Mouse (Mus musculus) spleen, postnatal 10 days (tissue): ENCODE results near the gene Srrm4.

ENCODE experiments used
- DNase-seq, 2 experiments: peaks; one replicate each; pipeline ENCODE4 v3.0.0; 2021 to 2022; ENCODE audit warnings: low spot score in 2 of 2

Srrm4 gene

DNA sequence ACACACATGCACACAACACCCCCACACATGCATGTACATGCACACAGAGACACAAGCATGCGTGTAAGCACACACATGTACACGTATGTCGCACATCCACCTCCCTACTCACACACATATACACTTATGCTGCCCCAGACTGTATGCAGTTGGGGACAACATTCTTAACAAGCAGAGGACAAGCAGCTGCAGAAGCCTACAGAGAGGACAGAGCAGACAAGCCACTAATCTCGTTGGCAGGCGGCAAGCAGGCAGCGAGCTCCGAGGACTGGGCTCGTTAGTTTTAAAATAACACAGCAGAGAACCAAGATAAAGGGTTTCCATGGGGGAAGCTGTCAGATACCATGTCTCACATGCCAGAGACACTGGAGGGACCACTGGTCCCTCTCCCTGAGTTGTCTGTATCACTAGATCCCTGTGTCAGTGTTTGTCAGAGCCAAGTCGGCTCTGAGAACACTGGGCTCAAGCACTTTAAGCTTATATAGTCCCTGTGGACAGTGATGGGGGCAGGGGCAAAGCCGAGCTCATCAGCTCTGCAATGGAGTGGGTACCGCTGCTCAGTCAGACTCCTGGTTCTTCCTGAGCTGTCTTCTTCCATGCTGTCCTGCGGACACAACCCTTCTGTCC lies 99.7 kb downstream of the Srrm4 start:
- DNase-seq, result no peak

DNA sequence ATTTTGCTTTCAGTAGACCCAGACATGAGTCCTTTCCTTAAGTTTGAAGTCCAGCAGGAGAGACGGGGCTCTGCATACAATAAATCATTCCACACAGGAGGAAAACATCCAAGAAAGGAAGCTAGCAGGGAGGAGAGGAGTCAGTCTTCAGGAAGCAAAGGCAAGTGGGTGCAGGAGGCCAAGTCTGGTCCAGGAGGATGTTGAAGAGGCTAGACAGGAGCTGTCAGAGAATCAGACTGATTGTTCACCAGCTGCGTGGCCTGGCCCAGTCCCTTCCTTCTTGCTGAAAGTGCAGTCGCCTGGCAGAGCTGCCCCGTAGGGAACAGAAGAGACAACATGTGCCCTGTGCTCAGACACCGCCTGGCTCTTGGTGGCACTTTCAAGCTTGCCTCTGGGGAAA lies 100.8 kb downstream of the Srrm4 start:
- no peak for DNase-seq

DNA sequence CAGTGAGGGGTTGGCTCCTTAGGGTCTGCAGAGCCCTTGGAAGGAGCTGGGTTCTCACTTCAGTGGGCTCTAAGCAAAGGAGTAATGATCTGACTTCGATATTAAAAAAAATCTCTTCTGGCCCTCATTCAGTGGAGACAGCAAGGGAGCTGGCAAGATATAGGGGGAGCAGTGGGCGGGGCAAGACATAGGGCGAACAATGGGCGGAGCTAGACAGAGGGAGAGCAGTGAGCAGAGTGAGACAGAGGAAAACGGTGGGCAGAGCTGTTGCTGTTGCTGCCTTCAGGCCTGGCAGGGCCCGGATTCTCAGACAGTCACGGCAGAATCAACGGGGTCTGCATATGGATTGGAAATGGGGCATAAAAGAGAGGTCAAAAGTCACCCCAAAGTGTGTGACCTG lies 102.0 kb downstream of the Srrm4 start:
- DNase-seq, result no peak

DNA sequence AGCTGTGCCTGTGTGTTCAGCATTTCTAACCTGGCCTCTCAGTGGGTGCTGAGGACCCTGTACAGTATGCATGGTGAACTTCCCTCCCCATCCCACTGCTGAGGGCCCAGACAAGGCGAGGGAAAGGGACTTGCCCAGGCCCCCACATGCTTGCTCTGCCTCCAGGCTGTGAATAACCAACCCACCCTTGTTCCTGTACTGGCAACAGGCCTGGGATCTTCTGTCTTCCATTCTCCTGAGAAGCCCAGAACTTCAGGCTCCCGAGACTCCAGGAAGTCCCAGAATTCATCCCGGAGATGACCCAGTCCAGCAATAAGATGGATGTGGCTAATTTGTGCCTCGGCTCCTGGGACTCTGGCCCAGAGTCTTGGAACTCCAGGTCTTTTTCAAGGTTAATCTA lies 105.5 kb downstream of the Srrm4 start:
- DNase-seq, result no peak

DNA sequence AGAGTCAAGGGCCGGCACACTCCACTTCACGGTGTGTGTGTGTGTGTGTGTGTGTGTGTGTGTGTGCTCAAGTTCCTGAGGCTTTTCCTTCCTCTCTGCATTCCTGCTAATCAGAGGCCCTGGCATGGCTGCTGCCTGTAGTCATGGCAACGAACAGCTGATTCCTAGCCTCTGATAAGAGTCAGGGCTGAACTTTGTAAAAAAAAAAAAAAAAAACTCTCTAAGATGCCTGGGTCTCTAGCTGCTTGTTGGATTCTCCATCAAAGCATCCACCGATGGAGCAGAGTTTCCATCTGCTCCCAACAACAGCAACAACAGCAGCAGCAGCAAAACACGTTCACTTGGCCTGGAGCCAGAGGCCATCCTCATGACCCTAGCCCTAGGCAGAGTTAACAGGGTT lies 106.5 kb downstream of the Srrm4 start:
- DNase-seq, result no peak

DNA sequence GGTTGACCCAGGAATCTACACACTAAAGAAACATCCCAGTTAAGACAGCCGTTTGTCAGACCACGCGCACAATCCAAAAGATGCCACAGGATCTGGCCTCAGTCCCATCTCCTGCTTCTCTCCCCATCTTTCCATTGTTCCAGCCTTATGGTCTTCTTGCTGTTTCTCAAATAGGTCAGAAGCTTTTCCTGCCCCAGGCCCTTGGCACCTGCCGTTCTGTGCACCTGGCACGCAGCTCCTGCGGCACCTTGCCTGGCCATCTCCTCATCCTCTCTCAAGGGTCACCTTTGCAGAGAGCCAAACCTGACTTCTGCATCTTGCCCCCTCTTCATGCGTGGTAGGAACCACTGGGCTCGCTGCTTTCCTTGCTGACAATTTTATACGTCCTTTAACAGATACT lies 107.4 kb downstream of the Srrm4 start:
- no peak for DNase-seq

DNA sequence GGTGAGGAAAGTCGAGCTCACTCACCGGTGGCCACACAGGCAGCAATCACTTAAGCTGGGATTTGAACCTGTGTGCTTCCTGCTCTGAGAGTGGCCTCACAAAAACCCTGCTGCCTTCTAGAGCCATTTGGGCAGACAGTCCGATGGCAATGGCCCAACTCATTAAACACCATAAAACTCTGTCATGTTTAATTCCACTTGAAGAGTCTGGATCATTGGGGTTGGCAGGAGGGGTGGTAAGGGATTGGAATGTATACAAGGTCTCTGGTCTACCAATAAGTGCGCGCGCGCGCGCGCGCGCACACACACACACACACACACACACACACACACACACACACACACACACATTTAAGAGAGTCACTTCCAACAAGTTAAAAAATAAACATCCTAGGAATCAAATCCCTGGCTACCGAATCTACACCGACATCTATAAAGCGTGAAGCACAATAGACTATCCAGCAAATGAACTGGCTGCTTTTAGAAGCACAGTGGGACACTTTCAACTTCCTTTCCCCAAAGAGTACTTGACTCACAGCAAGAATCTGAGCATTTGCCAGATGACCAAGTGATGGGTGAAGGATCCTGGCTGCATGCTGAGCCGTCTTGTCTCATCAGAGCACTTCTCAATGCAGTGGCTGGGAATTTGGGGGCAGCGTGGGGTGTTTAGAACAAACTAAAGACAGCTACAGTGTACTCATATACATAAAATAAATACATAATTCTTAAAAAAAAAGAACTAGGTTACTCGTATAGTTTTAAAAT lies 112.8 kb downstream of the Srrm4 start:
- DNase-seq, result no peak

DNA sequence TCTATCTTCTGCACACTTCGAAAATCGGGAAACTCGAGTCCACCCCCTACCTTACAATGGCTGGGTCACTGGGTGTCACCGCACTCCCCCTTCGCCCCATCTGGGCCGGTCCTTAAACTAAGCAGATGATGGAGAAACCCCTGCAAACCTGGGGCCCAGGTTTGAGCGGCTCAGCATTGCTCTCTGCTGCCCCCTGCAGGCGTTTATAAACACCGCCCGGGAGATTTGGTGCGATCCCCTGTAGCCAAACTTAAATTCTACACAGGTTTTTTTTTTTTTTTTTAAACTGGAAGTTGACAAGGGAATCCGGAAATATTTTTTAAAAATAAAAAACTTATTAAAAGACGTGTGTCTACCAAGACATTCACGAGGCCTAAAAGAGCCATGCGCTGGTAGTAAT lies 115.6 kb downstream of the Srrm4 start:
- DNase-seq, result peak in 1 of 2 experiments; percentile 48

DNA sequence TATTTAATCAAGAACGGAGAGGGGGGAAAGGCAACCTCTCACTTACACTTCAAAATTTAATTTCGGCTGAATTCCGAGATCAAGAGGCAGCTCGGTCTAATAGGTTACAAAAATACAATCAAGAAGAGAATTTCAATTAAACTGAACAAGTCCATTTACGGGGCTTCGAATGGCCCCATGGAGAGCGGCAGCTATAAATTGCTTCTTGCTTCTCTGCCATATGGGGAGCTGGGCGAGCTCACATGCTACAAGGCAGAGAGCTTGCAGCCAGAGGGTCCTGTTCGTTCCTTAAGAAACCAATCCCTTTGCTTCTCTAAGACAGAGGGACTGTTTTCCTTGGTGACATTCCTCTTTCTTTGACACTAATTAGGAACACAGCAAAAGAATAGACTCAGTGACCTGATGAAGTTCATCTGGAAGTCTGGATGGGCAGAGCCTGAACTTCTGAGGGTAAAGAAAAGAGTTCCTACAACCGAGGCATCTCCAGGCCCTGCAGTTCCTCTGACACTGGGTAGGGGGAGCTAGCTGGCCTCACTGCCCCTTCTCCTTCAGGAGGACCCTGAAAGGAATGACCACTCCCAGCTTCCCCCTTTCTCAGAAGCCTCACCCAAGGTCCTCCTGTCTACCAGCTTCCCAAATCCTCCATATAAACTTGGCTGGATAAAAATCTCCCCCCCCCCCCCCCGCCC lies 130.1 kb downstream of the Srrm4 start:
- no peak for DNase-seq

DNA sequence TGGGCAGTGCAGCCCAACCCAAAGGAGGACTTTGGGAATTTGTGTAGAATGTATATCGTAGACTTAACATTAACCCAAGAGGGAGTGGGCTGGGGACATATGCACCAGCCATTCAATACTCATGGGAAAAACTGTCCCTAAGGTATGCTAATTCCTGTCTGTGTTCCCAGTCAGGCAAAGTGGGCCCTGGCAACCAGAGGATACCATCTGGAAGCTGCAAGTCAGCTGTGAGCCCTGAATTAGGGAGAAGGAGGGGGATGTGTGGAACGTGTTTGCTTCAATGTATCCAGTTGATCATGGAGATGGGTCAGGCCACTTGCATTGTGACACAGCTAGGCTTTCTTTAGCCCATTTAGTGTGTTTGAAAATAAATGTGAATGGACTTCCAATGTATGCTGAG lies 131.6 kb downstream of the Srrm4 start:
- DNase-seq, result no peak

DNA sequence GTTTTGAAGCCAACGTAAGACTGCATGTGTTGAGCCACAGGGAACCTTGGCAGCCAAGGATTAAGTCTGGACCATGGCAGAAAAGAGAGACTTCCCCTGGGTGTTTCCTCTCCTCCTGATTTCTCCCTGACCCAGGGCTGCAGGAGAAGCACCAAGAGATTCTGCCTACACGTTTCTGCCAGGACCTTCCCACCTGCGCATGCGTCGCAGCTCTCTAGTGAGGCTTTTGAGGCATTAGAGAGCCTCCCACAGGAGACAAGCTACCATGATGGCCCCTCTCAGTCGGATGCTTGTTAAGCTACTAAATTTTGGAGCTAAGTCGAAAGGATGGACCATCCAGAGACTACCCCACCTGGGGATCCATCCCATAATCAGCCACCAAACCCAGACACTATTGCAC lies 133.8 kb downstream of the Srrm4 start:
- DNase-seq, result no peak

DNA sequence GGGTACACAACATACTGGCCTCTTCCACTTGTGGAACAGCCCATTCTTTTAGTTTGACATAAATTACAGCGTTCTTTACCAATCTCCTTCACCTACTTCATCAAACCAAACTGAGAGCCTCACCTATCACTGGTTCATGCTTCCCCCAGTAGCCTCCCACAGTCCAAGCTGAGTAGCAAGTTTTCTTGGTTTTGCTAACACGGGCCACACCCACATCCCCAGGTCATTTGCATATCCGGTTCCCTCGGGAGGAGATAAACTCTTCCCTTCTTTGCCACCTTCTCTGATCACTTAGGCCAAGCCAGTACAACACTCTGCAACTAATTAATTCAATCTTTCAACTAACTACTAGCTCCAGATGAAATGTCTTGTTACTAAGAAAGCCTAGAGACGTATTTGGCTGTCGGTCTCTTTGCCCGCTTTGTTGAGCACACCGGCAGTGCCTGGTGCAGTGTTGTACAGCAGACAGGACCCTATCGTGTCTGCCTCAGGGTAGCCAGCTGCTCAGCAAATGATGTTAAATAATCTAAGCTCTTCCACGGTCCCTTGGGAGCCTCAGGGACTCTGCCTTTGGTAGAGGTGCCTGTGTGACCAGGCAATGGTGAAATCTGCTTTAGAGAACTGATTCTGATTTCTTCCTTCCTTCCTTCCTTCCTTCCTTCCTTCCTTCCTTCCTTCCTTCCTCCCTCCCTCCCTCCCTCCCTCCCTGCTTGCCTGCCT lies 134.7 kb downstream of the Srrm4 start:
- DNase-seq, result no peak

DNA sequence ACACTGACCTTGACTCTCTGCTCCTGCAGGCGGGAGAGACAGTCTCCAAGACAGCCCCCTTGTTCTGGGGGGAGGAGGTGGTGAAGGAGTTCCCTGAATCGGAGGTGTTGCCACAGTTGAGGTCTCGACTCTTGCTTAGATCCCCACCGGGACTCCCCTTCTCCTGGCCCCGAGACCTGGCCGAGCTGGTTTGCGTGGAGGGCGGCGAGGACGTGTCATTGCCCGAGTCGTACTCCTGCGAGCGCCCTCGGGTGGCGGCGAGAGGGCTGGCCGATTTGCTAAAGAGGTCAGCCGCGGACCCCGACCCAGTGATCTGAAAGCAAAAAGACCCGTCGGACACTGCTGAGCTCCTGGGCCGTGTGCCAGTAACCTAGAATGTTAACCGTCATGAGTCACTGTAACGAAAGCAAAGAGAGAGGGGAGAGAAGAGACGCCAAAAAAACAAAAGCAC lies 138.2 kb downstream of the Srrm4 start:
- no peak for DNase-seq

DNA sequence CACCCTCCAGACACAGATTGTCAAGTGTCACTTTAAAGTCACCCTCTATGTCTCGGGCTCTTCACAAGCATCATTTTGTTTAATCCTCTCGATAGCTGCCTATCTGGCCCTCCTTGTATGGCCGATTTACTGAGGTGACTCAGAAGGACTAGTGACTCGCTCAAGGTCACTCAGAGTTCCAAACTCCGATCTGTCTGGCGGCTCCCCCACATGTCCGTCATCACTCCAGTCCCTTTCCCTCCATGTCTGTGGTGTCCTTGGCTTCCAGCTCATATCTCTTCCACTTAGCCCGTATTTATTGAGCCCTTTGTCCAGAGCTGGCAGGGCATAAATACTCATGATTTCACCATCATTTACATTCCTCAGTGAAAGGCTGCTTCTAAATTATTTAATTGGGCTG lies 140.7 kb downstream of the Srrm4 start:
- no peak for DNase-seq

DNA sequence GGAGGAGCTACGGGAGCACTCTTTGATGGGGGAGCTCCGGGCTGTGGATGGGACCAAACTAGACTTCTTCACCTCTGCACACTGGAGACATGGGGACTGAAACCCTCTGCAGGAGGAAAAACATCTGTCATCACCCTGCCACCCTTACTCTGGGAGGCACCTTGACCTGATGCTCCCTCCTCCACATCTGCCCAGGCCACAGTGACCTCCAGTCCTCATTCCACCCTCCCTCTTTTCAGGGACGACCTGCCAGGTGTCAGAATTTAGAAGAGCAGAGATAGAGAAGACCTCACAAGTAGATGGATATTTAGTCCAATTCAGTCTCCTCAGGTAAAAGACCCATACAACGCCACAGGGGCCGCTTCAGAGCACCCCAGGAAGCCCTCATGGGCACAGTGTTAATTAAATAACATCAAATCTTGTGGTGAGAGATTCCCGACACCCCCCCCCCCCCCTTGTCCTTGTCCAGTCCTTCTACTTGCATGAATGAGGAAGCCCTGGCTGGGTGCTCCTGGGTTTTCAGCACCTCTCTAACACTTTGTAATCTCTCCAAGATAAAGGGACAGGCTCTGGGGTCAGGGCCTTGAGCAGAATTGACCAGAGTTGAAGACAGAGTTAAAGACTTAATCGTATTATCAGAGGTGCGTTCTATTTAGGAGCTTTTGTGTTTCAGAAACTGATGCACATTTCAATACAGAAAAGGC lies 141.9 kb downstream of the Srrm4 start:
- DNase-seq, result no peak

DNA sequence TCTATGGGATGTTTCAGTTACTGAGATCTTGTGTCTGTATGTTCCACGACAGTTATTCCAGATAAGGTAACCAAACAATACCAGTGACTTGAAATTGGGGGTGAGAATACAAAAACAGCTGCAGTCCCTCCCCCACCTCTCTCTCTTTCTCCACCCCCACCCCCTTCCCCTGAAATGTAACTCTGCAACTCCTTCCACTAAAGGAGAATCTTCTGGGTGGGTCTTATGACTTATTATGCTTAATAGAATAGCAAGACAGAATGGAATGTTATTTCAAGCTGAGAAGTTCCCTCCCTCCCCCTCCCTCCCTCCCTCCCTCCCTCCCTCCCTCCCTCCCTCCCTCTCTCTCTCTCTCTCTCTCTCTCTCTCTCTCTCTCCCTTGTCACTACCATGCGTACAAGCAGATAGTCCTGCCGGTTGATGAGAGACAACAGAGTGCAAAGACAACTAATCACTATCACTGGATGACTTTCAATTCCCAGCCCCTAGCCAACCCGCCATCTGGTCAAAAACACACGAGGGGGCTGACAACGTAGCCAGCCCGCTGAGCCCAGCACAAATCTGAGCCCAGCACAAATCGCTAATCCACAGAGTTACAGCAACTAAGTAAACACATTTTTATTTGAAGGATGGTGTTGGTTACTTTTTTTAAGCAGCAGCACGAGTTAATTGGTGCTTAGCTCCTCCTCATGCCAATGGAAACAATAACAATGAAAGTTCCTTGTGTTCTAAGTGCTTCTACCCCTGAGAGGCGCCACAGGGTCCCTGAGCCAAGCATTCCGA lies 143.0 kb downstream of the Srrm4 start:
- no peak for DNase-seq

DNA sequence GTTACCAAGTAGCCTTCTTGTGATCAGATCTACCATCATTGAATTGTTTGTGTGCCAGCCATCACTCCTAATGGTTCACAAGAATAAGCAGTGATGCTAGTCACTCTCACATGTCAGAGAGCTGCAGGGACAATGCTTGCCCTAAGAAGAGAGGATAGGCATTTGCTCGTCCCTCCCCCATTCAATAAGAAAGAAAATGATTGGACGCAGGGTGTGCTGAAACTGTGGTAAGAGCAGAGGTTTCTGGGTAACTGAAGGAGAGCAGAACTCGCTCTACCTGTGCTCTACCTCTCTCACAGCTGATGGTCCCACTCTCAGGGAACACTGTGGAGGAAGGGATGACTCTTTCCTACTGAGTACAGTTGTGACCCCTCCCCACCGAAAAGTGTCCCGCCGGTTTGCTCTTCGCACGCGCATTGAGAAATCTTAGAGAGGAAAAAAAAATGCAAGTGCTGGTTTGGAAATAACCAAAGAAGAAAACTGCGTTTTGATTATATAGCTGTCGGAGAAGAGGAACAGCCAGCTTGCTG lies 143.7 kb downstream of the Srrm4 start:
- no peak for DNase-seq

DNA sequence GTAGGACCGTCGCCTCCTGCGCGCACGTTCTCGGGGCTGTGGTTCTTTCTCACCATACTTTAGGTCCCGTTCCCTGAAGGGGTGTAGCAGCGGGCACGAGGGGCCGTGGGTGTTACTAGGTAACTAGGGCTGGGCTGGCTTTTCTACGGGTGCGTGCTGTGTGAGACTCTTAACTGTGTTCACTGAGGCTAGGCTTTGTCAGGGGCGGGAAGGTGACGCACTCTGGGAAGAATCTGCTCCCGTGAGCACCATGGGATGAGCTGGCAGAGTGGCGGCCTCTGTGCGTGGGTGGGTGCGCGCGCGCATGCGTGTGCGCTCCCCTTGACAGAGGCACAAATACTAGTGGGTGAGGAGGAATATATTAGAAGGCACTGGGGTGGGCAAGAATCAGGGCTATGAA lies 145.1 kb downstream of the Srrm4 start:
- no peak for DNase-seq

DNA sequence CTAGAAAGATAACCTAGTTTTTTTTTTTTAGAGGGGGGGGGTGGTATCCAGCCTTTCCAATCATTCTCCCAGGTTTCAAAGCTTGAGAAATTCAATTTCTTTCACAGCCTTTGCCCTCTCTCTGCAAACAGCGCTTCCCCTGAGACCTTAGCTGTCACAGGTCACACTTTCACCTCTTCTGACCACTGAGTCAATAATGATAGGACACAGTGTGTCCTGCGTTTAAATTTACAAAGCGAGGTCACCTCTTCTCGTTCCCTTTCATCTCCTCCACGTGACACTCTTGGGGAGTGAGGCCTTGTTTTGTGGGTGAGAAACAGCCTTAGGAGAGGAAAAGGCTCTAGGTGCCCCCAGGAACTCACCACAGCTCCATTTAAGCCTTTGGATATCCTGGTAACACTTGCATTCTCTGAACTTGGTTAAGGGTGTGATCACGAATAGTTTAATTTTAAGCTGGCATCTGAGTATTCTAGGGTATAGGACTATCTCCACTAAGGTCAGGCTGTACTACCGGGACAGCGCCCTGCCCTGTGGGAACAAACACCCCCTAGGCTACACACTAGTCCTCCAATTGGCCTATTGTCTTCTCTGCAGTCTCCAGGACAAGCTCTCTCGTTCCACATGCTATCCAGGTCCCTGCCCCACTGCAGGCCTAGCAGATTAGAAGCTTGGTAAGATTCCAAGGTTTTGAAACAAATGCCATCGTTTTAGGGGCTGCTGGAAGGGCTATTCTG lies 145.8 kb downstream of the Srrm4 start:
- DNase-seq, result no peak

DNA sequence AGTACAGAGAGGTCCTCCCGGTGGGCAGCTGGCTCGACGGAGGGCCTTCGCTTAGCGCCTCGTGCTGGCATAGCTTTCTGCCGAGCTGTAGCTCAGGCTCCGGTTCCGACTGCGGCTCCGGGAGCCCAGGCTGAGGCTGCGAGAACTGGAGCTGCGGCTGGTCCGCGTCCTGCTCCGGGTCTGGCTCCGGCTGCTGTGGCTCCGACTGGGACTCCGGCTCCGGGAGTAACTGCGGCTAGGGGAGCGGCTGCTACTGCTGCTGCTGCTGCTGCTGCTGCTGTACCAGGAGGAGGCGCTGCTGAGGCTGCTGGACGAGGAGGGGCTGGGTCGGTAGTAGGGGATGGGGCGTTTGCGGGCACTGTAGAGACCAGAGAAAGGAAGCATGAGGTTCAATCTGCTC lies 147.1 kb downstream of the Srrm4 start:
- no peak for DNase-seq
